Mouse (Mus musculus): ENCODE measurements around the gene Nosip. TPM values are rescaled to one million over a fixed set of nuclear protein-coding genes. Genes with fewer than 3 reads are reported as not detected.
A peak's percentile ranks its signal among the peaks of the same experiment; 100 is the strongest.

Gene Nosip
- polyA plus RNA-seq, 1 experiment from 2014 or later, result 67.3 TPM

- Histone ChIP-seq H3K4me3 (ENCODE audit: low read depth, low read length) (no peak overlapping the region), H3K27me3 (ENCODE audit: control insufficient read depth, insufficient read depth, low read length) (no peaks in the 10 kb centered on the region), H3K4me1 (ENCODE audit: control insufficient read depth, insufficient read depth, low read length) (no peaks in the 10 kb centered on the region), H3K9ac (replicated peaks; ENCODE audit: low read depth, low read length) (no peak overlapping the region), H3K9me3 (ENCODE audit: control insufficient read depth, low read length) (no peaks in the 10 kb centered on the region), H3K27ac (ENCODE audit: low read depth, low read length) (no peak overlapping the region), H3K36me3 (ENCODE audit: control insufficient read depth, insufficient read depth, low read length) (no peaks in the 10 kb centered on the region), H3K4me2 (ENCODE audit: low read depth, low read length) (no peak overlapping the region)
- ATAC-seq (ENCODE audit: low read depth), result no peak
- 96% methylated on average over 2 of the region's 2 CpGs for WGBS
Observed at GRCm38 (mm10) chr7:45077829-45078228, 15.6 kb downstream of the Nosip start.

DNA sequence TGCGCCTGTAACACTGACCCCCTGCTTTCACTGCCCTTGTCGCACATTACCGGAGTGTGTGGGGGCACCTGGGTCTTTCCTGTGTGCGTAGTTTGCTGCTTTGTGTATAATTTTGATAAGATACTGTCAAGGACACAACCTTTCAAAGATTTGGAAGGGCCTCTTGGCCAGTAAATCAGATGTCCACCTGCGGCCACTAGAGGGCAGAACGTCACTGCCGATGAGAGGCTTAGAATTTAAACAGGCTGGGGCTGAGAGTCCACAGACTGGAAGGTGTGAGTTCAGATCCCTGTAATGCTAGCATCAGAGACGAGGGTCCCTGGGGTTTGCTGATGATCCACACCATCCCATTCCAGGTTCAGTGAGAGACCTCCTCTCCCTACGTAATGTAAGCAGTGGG, 16.3 kb downstream of the Nosip start:
- Histone ChIP-seq H3K9me3 (ENCODE audit: control insufficient read depth, low read length) (no peaks in the 10 kb centered on the region), H3K4me1 (ENCODE audit: control insufficient read depth, insufficient read depth, low read length) (no peaks in the 10 kb centered on the region), H3K9ac (replicated peaks; ENCODE audit: low read depth, low read length) (no peak overlapping the region), H3K4me2 (ENCODE audit: low read depth, low read length) (no peak overlapping the region), H3K27ac (ENCODE audit: low read depth, low read length) (no peak overlapping the region), H3K4me3 (ENCODE audit: low read depth, low read length) (no peak overlapping the region), H3K36me3 (ENCODE audit: control insufficient read depth, insufficient read depth, low read length) (no peaks in the 10 kb centered on the region), H3K27me3 (ENCODE audit: control insufficient read depth, insufficient read depth, low read length) (no peaks in the 10 kb centered on the region)
- 42% methylated on average over 9 of the region's 9 CpGs for WGBS
- no peak for ATAC-seq (ENCODE audit: low read depth)

DNA sequence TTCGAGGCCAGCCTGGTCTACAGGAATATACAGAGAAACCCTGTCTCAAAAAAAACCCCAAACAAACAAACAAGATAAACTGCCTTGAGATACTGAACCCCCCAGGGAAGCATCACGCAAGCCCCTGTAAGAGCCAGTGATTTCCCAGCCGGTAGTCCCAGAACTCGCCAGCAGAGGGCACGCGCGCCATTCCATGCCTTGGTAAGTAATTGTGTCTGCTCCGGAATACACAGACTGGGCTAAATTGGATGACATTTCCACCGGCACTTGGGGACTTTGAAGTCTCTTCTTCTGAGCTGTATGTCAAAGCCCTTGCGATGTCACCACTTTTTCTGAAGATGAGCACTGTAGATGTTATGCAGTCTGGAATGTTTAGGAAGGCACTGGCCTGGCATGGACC, 17.6 kb downstream of the Nosip start:
- under 1% methylated on average over 10 of the region's 10 CpGs for WGBS
- no peak overlapping the region for H3K4me3 ChIP-seq (ENCODE audit: low read depth, low read length)
- H3K4me2 ChIP-seq (ENCODE audit: low read depth, low read length), result no peak overlapping the region
- no peaks in the 10 kb centered on the region for H3K9me3 ChIP-seq (ENCODE audit: control insufficient read depth, low read length)
- H3K27ac ChIP-seq (ENCODE audit: low read depth, low read length), result no peak overlapping the region
- no peaks in the 10 kb centered on the region for H3K4me1 ChIP-seq (ENCODE audit: control insufficient read depth, insufficient read depth, low read length)
- no peak overlapping the region for H3K9ac ChIP-seq (replicated peaks; ENCODE audit: low read depth, low read length)
- no peaks in the 10 kb centered on the region for H3K36me3 ChIP-seq (ENCODE audit: control insufficient read depth, insufficient read depth, low read length)
- peak; percentile 70; the same call in 1 of the 2 replicates for ATAC-seq (ENCODE audit: low read depth)
- no peaks in the 10 kb centered on the region for H3K27me3 ChIP-seq (ENCODE audit: control insufficient read depth, insufficient read depth, low read length)

DNA sequence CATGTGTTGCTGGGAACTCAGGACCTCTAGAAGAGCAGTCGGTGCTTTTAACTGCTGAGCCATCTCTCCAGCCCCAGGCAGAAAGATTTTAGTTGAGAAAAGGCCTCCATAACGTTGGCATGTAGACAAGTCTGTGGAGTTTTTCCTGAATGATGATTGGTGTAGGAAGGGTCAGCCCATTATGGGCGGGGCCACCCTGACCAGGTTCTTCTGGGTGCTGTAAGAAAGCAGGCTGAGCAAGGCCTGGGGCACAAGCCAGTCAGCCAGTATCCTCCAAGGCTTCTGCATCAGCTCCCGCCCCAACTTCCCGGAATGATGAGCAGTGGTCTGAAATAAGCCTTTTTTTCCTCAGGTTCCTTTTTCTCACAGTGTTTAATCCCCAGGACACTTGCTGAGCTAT, 18.8 kb downstream of the Nosip start:
- no peaks in the 10 kb centered on the region for H3K27me3 ChIP-seq (ENCODE audit: control insufficient read depth, insufficient read depth, low read length)
- no peak overlapping the region for H3K4me3 ChIP-seq (ENCODE audit: low read depth, low read length)
- H3K9me3 ChIP-seq (ENCODE audit: control insufficient read depth, low read length), result no peaks in the 10 kb centered on the region
- H3K9ac ChIP-seq (replicated peaks; ENCODE audit: low read depth, low read length), result no peak overlapping the region
- H3K36me3 ChIP-seq (ENCODE audit: control insufficient read depth, insufficient read depth, low read length), result no peaks in the 10 kb centered on the region
- no peaks in the 10 kb centered on the region for H3K4me1 ChIP-seq (ENCODE audit: control insufficient read depth, insufficient read depth, low read length)
- ATAC-seq (ENCODE audit: low read depth), result no peak
- H3K4me2 ChIP-seq (ENCODE audit: low read depth, low read length), result no peak overlapping the region
- no peak overlapping the region for H3K27ac ChIP-seq (ENCODE audit: low read depth, low read length)
- 58% methylated on average over 5 of the region's 5 CpGs for WGBS

GRCm38 (mm10) chr7:45082401-45083299, 20.4 kb downstream of the Nosip start:
- Histone ChIP-seq H3K27ac (ENCODE audit: low read depth, low read length) (no peak overlapping the region; the same call in 1 of the 2 replicates), H3K27me3 (ENCODE audit: control insufficient read depth, insufficient read depth, low read length) (no peaks in the 10 kb centered on the region), H3K4me3 (ENCODE audit: low read depth, low read length) (no peak overlapping the region), H3K4me1 (ENCODE audit: control insufficient read depth, insufficient read depth, low read length) (no peaks in the 10 kb centered on the region), H3K4me2 (ENCODE audit: low read depth, low read length) (no peak overlapping the region), H3K9me3 (ENCODE audit: control insufficient read depth, low read length) (no peaks in the 10 kb centered on the region), H3K36me3 (ENCODE audit: control insufficient read depth, insufficient read depth, low read length) (no peaks in the 10 kb centered on the region), H3K9ac (replicated peaks; ENCODE audit: low read depth, low read length) (no peak overlapping the region)
- ATAC-seq (ENCODE audit: low read depth), result no peak
- 60% methylated on average over 25 of the region's 25 CpGs for WGBS

GRCm38 (mm10) chr7:45083300-45083890, 21.2 kb downstream of the Nosip start:
- Histone ChIP-seq H3K9me3 (ENCODE audit: control insufficient read depth, low read length) (no peaks in the 10 kb centered on the region), H3K27ac (ENCODE audit: low read depth, low read length) (peak overlapping the region; percentile 12; the same call in 1 of the 2 replicates), H3K27me3 (ENCODE audit: control insufficient read depth, insufficient read depth, low read length) (no peaks in the 10 kb centered on the region), H3K4me1 (ENCODE audit: control insufficient read depth, insufficient read depth, low read length) (no peaks in the 10 kb centered on the region), H3K4me3 (ENCODE audit: low read depth, low read length) (no peak overlapping the region), H3K4me2 (ENCODE audit: low read depth, low read length) (no peak overlapping the region), H3K9ac (replicated peaks; ENCODE audit: low read depth, low read length) (no peak overlapping the region), H3K36me3 (ENCODE audit: control insufficient read depth, insufficient read depth, low read length) (no peaks in the 10 kb centered on the region)
- ATAC-seq (ENCODE audit: low read depth), result no peak
- WGBS, result 90% methylated on average over 22 of the region's 22 CpGs

- no peak for ATAC-seq (ENCODE audit: low read depth)
- H3K9me3 ChIP-seq (ENCODE audit: control insufficient read depth, low read length), result no peaks in the 10 kb centered on the region
- no peaks in the 10 kb centered on the region for H3K27me3 ChIP-seq (ENCODE audit: control insufficient read depth, insufficient read depth, low read length)
- no peak overlapping the region for H3K27ac ChIP-seq (ENCODE audit: low read depth, low read length)
- no peak overlapping the region for H3K9ac ChIP-seq (replicated peaks; ENCODE audit: low read depth, low read length)
- H3K4me3 ChIP-seq (ENCODE audit: low read depth, low read length), result no peak overlapping the region
- WGBS, result 81% methylated on average over 4 of the region's 4 CpGs
- 0 out of 2 replicates have a peak, but pooled peaks cover under 1% of the 10 kb centered on the region for H3K4me1 ChIP-seq (ENCODE audit: control insufficient read depth, insufficient read depth, low read length)
- H3K4me2 ChIP-seq (ENCODE audit: low read depth, low read length), result no peak overlapping the region
- no peaks in the 10 kb centered on the region for H3K36me3 ChIP-seq (ENCODE audit: control insufficient read depth, insufficient read depth, low read length)
Observed at GRCm38 (mm10) chr7:45086084-45086483, 23.9 kb downstream of the Nosip start.

DNA sequence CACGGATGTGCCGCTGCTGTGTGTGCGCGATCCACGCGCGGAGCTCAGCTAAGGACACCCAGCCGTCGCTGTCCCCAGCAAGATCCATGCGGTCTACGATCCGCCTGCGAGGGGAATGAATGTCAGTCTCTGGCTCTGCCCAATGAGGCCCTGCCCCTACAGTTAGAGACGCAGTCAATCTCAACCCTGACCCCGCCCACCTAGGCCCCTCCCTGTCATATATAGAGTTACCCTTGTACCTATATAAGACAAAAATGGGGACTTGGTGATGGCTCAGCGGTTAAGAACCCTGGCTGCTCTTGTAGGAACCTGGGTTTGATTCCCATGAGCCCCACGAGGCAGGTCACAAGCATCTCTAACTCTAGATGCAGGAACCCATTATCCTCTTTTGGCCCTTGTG, 26.4 kb downstream of the Nosip start:
- H3K4me1 ChIP-seq (ENCODE audit: control insufficient read depth, insufficient read depth, low read length), result 0 out of 2 replicates have a peak, but pooled peaks cover 4% of the 10 kb centered on the region
- no peaks in the 10 kb centered on the region for H3K36me3 ChIP-seq (ENCODE audit: control insufficient read depth, insufficient read depth, low read length)
- no peak overlapping the region for H3K9ac ChIP-seq (replicated peaks; ENCODE audit: low read depth, low read length)
- no peak overlapping the region for H3K4me2 ChIP-seq (ENCODE audit: low read depth, low read length)
- ATAC-seq (ENCODE audit: low read depth), result no peak
- H3K9me3 ChIP-seq (ENCODE audit: control insufficient read depth, low read length), result no peaks in the 10 kb centered on the region
- no peaks in the 10 kb centered on the region for H3K27me3 ChIP-seq (ENCODE audit: control insufficient read depth, insufficient read depth, low read length)
- 91% methylated on average over 17 of the region's 17 CpGs for WGBS
- no peak overlapping the region for H3K27ac ChIP-seq (ENCODE audit: low read depth, low read length)
- no peak overlapping the region for H3K4me3 ChIP-seq (ENCODE audit: low read depth, low read length)

All from neural tube, embryonic 14.5 days (tissue).